In the genomic region with DNA sequence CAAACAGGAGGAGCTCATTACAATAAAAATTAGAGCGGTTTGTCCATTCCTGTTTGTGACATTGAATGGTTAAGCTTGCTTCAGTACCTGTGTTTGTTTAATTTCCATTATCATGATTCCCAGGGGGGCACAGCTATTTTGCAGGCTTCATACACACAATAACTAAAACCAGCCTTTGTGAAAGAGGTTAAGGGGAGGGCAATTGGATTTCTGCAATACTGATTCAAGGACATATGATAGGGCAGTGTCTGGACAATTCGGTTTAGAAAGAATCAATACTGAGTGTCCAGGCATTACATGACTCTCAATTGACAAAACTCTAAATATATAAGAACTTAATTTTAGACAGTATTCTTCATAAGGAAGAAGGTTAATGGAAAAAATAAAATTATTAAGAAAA, we compare ENCODE assay signal across 19 mouse cellular contexts.
A peak's percentile ranks its signal among the peaks of the same experiment; 100 is the strongest.
DNase-seq lines count a peak whose midpoint lies in the region; ATAC-seq and TF ChIP-seq lines count a peak whose summit lies in the region.
"Had no signal": no experiment of that assay in that cellular context is flagged by ENCODE, and none has a peak within 500 bp of the region (broad histone marks: within the 10 kb centered on the region; RNA-seq: fewer than 3 reads in every experiment).

No protein-coding gene starts in this region.

- no peaks in the 10 kb centered on the region for H3K36me3 ChIP-seq in hindbrain, embryonic 12.5 days
- H3K36me3 ChIP-seq in hindbrain, postnatal 0 days (ENCODE audit: insufficient read depth, low read length) = no peaks in the 10 kb centered on the region
- H3K36me3 ChIP-seq in midbrain, embryonic 13.5 days = no peaks in the 10 kb centered on the region
- H3K36me3 ChIP-seq in midbrain, embryonic 16.5 days (ENCODE audit: control insufficient read depth, insufficient read depth, low read length) = no peaks in the 10 kb centered on the region
- H3K36me3 ChIP-seq: embryonic facial prominence, embryonic 15.5 days; heart, embryonic 12.5 days; hindbrain, embryonic 13.5 days; intestine, embryonic 15.5 days had no signal

- WGBS in hindbrain, embryonic 12.5 days = 65% methylated on average over 2 of the region's 2 CpGs
- 66% methylated on average over 2 of the region's 2 CpGs for WGBS in hindbrain, postnatal 0 days
- WGBS in midbrain, embryonic 13.5 days = 47% methylated on average over 2 of the region's 2 CpGs
- 43% methylated on average over 2 of the region's 2 CpGs for WGBS in midbrain, embryonic 16.5 days

- H3K27me3 ChIP-seq in hindbrain, embryonic 12.5 days = no peaks in the 10 kb centered on the region
- no peaks in the 10 kb centered on the region for H3K27me3 ChIP-seq in hindbrain, postnatal 0 days (ENCODE audit: insufficient read depth, low read length)
- no peaks in the 10 kb centered on the region for H3K27me3 ChIP-seq in midbrain, embryonic 13.5 days
- no peaks in the 10 kb centered on the region for H3K27me3 ChIP-seq in midbrain, embryonic 16.5 days (ENCODE audit: control insufficient read depth, insufficient read depth, low read depth, low read length)
- H3K27me3 ChIP-seq: embryonic facial prominence, embryonic 15.5 days; heart, embryonic 12.5 days; hindbrain, embryonic 13.5 days; intestine, embryonic 15.5 days had no signal

- H3K4me1 ChIP-seq in hindbrain, embryonic 12.5 days = no peaks in the 10 kb centered on the region
- no peaks in the 10 kb centered on the region for H3K4me1 ChIP-seq in hindbrain, postnatal 0 days (ENCODE audit: insufficient read depth, low read length)
- 0 out of 2 replicates have a peak, but pooled peaks cover 3% of the 10 kb centered on the region for H3K4me1 ChIP-seq in midbrain, embryonic 13.5 days (replicated peaks)
- H3K4me1 ChIP-seq in midbrain, embryonic 16.5 days (ENCODE audit: control insufficient read depth, insufficient read depth, low read length) = no peaks in the 10 kb centered on the region
- H3K4me1 ChIP-seq: embryonic facial prominence, embryonic 15.5 days; heart, embryonic 12.5 days; intestine, embryonic 15.5 days had no signal

- DNase-seq in embryo, embryonic 11 days = peak; percentile 30
- no peak for DNase-seq in embryo, embryonic 10 days (ENCODE audit: low spot score)
- DNase-seq in hindbrain, postnatal 0 days (ENCODE audit: low spot score) = no peak
- DNase-seq in spleen, postnatal 10 days (ENCODE audit: low spot score in 2 of 2) = no peak
- DNase-seq: adrenal gland, postnatal 10 days; cerebellum, adult 11-12 months; cerebellum, adult 9-10 months; cerebellum, postnatal 25 days; forebrain, postnatal 0 days; gastrocnemius, adult 2 months; gastrocnemius, postnatal 25 days had no signal

- no peak overlapping the region for H3K4me2 ChIP-seq in hindbrain, embryonic 12.5 days (replicated peaks)
- no peak overlapping the region for H3K4me2 ChIP-seq in hindbrain, postnatal 0 days (ENCODE audit: low read depth, low read length)
- H3K4me2 ChIP-seq in midbrain, embryonic 13.5 days (replicated peaks) = no peak overlapping the region
- no peak overlapping the region for H3K4me2 ChIP-seq in midbrain, embryonic 16.5 days (ENCODE audit: low read length)
- H3K4me2 ChIP-seq: embryonic facial prominence, embryonic 15.5 days; heart, embryonic 12.5 days; hindbrain, embryonic 13.5 days; intestine, embryonic 15.5 days had no signal

- no peak for TF ChIP-seq CTCF in hindbrain, postnatal 0 days (IDR thresholded peaks at IDR 0.05; ENCODE audit: low read depth)

- no peak overlapping the region for H3K9ac ChIP-seq in hindbrain, embryonic 12.5 days
- no peak overlapping the region for H3K9ac ChIP-seq in hindbrain, postnatal 0 days (replicated peaks; ENCODE audit: low read length)
- no peak overlapping the region for H3K9ac ChIP-seq in midbrain, embryonic 13.5 days (replicated peaks)
- no peak overlapping the region for H3K9ac ChIP-seq in midbrain, embryonic 16.5 days (ENCODE audit: low read depth, low read length)
- H3K9ac ChIP-seq: embryonic facial prominence, embryonic 15.5 days; forebrain, postnatal 0 days; heart, embryonic 12.5 days; hindbrain, embryonic 13.5 days; intestine, embryonic 15.5 days had no signal

- ATAC-seq in hindbrain, embryonic 12.5 days (ENCODE audit: low FRiP score) = peak; percentile 52; the same call in 1 of the 2 replicates
- ATAC-seq in hindbrain, postnatal 0 days = no peak
- ATAC-seq in midbrain, embryonic 13.5 days = 0 out of 2 replicates have a peak, but pooled peaks have one; percentile 37
- no peak for ATAC-seq in midbrain, embryonic 16.5 days
- ATAC-seq: forebrain, postnatal 0 days; intestine, embryonic 15.5 days had no signal

- no peak overlapping the region for H3K4me3 ChIP-seq in hindbrain, embryonic 12.5 days
- no peak overlapping the region for H3K4me3 ChIP-seq in hindbrain, postnatal 0 days (ENCODE audit: low read length)
- no peak overlapping the region for H3K4me3 ChIP-seq in midbrain, embryonic 13.5 days (replicated peaks)
- no peak overlapping the region for H3K4me3 ChIP-seq in midbrain, embryonic 16.5 days (ENCODE audit: low read depth, low read length)
- H3K4me3 ChIP-seq: embryonic facial prominence, embryonic 15.5 days; erythroblast, embryonic 14.5 days; gastrocnemius, adult 2 months; heart, embryonic 12.5 days; hindbrain, embryonic 13.5 days; intestine, embryonic 15.5 days had no signal

- H3K9me3 ChIP-seq in hindbrain, embryonic 12.5 days (replicated peaks) = no peaks in the 10 kb centered on the region
- H3K9me3 ChIP-seq in hindbrain, postnatal 0 days (ENCODE audit: low read length) = no peaks in the 10 kb centered on the region
- no peaks in the 10 kb centered on the region for H3K9me3 ChIP-seq in midbrain, embryonic 13.5 days
- no peaks in the 10 kb centered on the region for H3K9me3 ChIP-seq in midbrain, embryonic 16.5 days (replicated peaks; ENCODE audit: control insufficient read depth, low read length, poor library complexity, severe bottlenecking)
- H3K9me3 ChIP-seq: embryonic facial prominence, embryonic 15.5 days; heart, embryonic 12.5 days; hindbrain, embryonic 13.5 days; intestine, embryonic 15.5 days had no signal

- H3K27ac ChIP-seq in hindbrain, embryonic 12.5 days = no peak overlapping the region
- no peak overlapping the region for H3K27ac ChIP-seq in hindbrain, postnatal 0 days
- no peak overlapping the region for H3K27ac ChIP-seq in midbrain, embryonic 13.5 days
- H3K27ac ChIP-seq in midbrain, embryonic 16.5 days (ENCODE audit: low read length) = no peak overlapping the region
- H3K27ac ChIP-seq: embryonic facial prominence, embryonic 15.5 days; gastrocnemius, adult 2 months; hindbrain, embryonic 13.5 days; intestine, embryonic 15.5 days had no signal

Comparison
In these comparisons a context has a peak if more than half of its experiments do, and no peak if none do; other contexts are left out.
1. ATAC-seq: peak in hindbrain, embryonic 12.5 days (single experiment) and midbrain, embryonic 13.5 days (single experiment); none in hindbrain, postnatal 0 days (single experiment) and midbrain, embryonic 16.5 days (single experiment).